Mouse (Mus musculus) heart, adult 10 weeks (tissue): Measurements from ENCODE around the gene Syt13. TPM values are rescaled to one million over a fixed set of nuclear protein-coding genes. Genes with fewer than 3 reads are reported as not detected.

ENCODE experiments used
- polyA plus RNA-seq: library from polyadenylated mRNA; stranded (reverse); fragments of 350-450 nt; fragmentation: Illumina TruSeq; extraction: RNeasy Lipid Tissue Mini Kit (QIAGEN cat#74804); gene quantifications from one replicate; pipeline ENCODE4 v1.2.3, GENCODE M21; 2014; ENCODE audit warnings: low read depth, low replicate concordance

The Syt13 gene
- not detected for polyA plus RNA-seq

DNA sequence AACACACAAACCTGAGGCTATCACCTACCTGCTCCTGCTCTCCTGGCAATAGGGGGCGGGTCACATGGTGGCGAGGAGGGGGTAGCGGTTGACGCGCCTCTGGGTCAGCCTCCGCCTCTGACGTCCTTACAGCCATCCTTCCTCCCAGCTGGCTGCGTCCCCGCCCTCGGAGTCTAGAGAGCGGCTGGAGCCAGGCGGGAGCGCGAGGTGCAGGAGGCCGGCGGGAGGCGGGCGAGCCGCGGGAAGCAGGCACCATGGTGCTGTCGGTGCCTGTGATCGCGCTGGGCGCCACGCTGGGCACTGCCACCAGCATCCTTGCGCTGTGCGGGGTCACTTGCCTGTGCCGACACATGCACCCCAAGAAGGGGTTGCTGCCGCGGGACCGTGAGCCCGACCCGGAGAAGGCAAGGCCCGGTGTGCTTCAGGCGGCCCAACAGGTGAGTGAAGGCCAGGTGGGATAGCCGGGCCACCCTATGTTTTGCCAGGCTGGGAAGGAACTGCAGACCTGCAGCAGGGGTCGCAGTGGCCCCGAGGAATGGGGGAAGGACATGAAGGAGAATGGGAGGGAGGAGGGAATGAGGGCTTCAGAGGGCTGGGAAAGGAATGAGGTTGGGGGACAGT is at the start of gene Syt13:
Syt13 (plus strand) TSS at position 166 of the 621 bp plus-strand sequence.

Other genes starting within 250 kb of the Syt13 start
- gene Prdm11, start 131.1 kb downstream of the Syt13 start, polyA plus RNA-seq, result 5.2 TPM